Mouse (Mus musculus) CH12.LX (cell line): ENCODE results near the gene Ttll6.

ENCODE experiments used
- CHD1 ChIP-seq: IDR thresholded peaks from 2 replicates; pipeline ENCODE4 v1.6.1; 2012; ENCODE audit warnings: low read depth, low read length, improper control_type of control experiment, inconsistent platforms
- CHD2 ChIP-seq: IDR thresholded peaks from 2 replicates; pipeline ENCODE4 v1.6.1; 2011; ENCODE audit warnings: low read length, improper control_type of control experiment
- CTCF ChIP-seq, 2 experiments: IDR thresholded peaks in 1 of 2; conservative IDR thresholded peaks in 1 of 2; 2 replicates each; pipeline ENCODE4 v1.5.1; 2011 to 2012; ENCODE audit warnings: low read depth in 2 of 2, low read length in 2 of 2, improper control_type of control experiment in 1 of 2, inconsistent platforms in 1 of 2, mild to moderate bottlenecking in 1 of 2, moderate library complexity in 1 of 2
- EP300 ChIP-seq: IDR thresholded peaks from 2 replicates; pipeline ENCODE4 v1.6.1; 2011; ENCODE audit warnings: low read length, improper control_type of control experiment
- IRF4 ChIP-seq: IDR thresholded peaks from 2 replicates; pipeline ENCODE4 v1.6.1; 2014; ENCODE audit warnings: low read depth, mild to moderate bottlenecking, inconsistent platforms, low read length, improper control_type of control experiment
- MAFK ChIP-seq: IDR thresholded peaks from 2 replicates; pipeline ENCODE4 v1.6.1; 2011; ENCODE audit warnings: low read length, improper control_type of control experiment; ENCODE audit not compliant: insufficient replicate concordance
- MAX ChIP-seq: IDR thresholded peaks from 2 replicates; pipeline ENCODE4 v1.6.1; 2011; ENCODE audit warnings: low read length, improper control_type of control experiment
- POLR2A ChIP-seq: IDR thresholded peaks from 2 replicates; pipeline ENCODE4 v1.6.1; 2011; ENCODE audit warnings: low read depth, mild to moderate bottlenecking, improper control_type of control experiment, low read length
- RCOR1 ChIP-seq: conservative IDR thresholded peaks from 2 replicates; pipeline ENCODE4 v1.6.1; 2012; ENCODE audit warnings: low read depth, mild to moderate bottlenecking, inconsistent platforms, low read length, improper control_type of control experiment
- SIN3A ChIP-seq: IDR thresholded peaks from 2 replicates; pipeline ENCODE4 v1.6.1; 2012; ENCODE audit warnings: low read length, improper control_type of control experiment, inconsistent platforms
- SMC3 ChIP-seq: IDR thresholded peaks from 2 replicates; pipeline ENCODE4 v1.6.1; 2011; ENCODE audit warnings: low read depth, low read length, improper control_type of control experiment
- USF1 ChIP-seq: IDR thresholded peaks from 2 replicates; pipeline ENCODE4 v1.6.1; 2014; ENCODE audit warnings: low read depth, mild to moderate bottlenecking, inconsistent platforms, low read length, improper control_type of control experiment
- ZC3H11A ChIP-seq: IDR thresholded peaks from 2 replicates; pipeline ENCODE4 v1.6.1; 2012; ENCODE audit warnings: low read depth, mild to moderate bottlenecking, inconsistent platforms, low read length, improper control_type of control experiment

DNA sequence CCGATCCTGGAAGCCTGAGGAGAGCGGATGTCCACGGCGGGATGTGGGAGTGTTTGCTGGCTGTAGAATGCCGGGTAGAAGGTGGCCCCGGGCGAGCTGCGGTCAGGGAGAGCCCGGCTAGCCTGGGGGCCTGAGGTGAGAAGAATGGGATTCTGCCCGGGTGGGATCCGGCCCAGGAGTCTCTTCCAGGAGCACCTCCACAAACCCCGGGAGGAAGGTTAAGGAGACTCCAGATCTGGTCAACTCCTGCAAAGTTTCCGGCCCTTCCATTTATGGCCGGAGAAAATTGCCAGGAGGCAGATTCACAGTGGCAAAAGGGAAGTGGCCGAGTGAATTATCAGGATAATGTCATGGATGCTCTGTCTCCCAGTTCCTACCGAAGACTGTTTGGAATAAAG, 70.2 kb downstream of the Ttll6 start:
- TF ChIP-seq CTCF (conservative IDR thresholded peaks at IDR 0.05 in 1 of 2, IDR thresholded peaks at IDR 0.05 in 1 of 2; ENCODE audit: low read depth in 2 of 2, low read length in 2 of 2) = no peak
- TF ChIP-seq USF1 = no peak
- no peak for TF ChIP-seq RCOR1
- TF ChIP-seq CHD2 = no peak
- TF ChIP-seq IRF4 = no peak
- TF ChIP-seq SIN3A = no peak
- TF ChIP-seq SMC3 = no peak
- no peak for TF ChIP-seq ZC3H11A
- TF ChIP-seq POLR2A = no peak
- TF ChIP-seq MAX = no peak
- no peak for TF ChIP-seq MAFK
- TF ChIP-seq EP300 = no peak
- TF ChIP-seq CHD1 = no peak
